Mouse (Mus musculus) 3T3-L1 (cell line): ENCODE data around the gene Gm884.

Experiments used
- DNase-seq: peaks from one replicate; pipeline ENCODE4 v3.0.0-alpha.2; 2015; ENCODE audit warnings: low read depth, low spot score

Gene Gm884

DNA sequence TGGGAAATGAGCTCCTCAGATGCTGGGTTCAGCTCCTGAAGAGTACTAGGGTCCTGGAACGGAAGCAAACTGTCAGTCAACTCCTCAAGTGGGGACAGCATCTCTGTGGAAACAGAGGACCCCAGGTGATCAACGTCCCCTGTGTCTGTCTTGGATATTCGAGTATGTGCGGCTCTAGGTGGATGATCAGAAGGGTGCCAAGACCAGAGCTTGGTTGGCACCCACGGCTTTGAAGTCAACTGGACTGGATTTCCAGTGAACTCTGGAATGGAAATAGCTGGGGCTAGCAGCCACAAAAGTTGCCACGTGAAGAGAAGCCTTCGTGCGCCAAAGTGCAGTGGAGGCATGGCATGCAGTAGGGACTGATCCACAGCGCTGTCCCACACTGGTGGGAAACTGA, at the start of gene Gm884:
Gene Gm884, minus strand, starts transcription at position 101 of the 400 bp plus-strand sequence.
- no peak for DNase-seq

GRCm38 (mm10) chr11:103666907-103667426, 46.0 kb upstream of the Gm884 start:
- DNase-seq = no peak

DNA sequence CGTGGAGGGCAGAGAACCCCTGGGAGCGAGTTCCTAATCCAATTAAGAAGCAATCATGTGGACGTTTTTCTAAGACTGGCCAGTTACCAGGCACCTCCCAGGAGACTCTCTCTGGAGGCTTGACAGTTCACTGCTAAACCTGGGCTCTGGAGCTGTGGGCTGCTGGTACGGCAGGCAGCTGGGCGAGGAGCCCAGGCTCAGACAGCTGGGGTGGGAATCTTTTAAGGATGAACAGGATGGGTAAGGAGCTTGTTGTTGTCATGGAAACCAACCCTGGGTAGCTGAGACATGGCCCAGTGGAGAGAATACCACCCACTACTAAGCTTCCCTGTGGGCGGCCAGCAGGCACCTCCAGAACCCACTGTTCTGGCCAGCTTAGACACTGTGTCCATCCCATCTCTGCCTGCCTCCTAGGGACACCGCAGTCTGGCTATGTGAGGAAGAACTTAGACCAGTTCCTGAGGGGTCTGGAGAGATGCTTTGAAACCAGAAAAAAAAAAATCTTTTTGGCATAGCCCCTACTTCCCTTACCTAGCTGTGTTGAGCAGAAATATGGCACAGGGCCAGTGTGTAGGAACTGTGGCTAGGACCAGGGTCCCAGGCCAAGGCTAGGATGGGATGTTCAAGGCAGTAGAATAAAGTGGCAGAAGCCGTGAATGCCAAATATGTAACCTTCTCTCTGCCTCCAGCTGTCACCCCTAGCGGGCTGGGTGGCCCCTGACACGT, 45.4 kb upstream of the Gm884 start:
- DNase-seq = peak; percentile 57

DNA sequence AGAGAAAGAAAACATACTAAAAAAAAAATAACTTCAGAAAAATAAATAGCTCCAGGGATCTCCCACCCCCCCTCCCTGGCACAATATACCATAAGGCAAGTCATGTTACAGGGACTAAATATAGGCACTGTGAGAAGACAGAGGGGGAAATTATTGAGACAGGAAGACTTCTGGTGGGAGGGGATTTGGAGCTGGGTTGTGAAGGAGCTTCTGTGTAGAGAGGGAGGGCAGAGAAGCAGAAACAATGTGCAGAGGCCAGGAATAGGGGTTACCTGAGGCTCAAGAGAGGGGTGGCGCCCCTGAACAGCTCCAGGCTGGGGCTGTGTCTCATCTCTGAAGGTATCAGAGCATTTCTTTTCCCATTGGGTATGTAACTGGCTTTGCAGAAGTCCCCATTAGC, 44.8 kb upstream of the Gm884 start:
- no peak for DNase-seq

DNA sequence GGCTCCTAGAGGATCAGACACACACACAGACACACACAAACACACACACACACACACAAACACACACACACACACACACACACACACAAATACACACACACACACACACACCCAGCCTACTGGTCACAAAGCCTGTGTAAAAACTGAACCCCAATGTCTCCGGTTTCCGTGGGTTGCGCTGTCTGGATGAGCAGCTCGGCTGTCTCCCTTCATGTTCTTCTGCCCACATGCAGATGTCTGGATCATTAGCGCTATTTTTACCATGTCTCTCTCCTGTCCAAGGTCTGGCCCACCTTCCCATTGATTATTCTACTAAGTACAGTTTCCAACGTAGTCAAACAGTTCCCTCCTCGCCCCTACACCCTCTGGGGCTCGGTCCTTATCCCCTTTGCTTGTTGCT, 42.2 kb upstream of the Gm884 start:
- DNase-seq = no peak

- DNase-seq = no peak
Observed at GRCm38 (mm10) chr11:103662546-103662945, 41.6 kb upstream of the Gm884 start.

GRCm38 (mm10) chr11:103661863-103662262, 40.9 kb upstream of the Gm884 start:
- no peak for DNase-seq

GRCm38 (mm10) chr11:103658189-103658588, 37.2 kb upstream of the Gm884 start:
- no peak for DNase-seq

GRCm38 (mm10) chr11:103656520-103656919, 35.6 kb upstream of the Gm884 start:
- DNase-seq = no peak

DNA sequence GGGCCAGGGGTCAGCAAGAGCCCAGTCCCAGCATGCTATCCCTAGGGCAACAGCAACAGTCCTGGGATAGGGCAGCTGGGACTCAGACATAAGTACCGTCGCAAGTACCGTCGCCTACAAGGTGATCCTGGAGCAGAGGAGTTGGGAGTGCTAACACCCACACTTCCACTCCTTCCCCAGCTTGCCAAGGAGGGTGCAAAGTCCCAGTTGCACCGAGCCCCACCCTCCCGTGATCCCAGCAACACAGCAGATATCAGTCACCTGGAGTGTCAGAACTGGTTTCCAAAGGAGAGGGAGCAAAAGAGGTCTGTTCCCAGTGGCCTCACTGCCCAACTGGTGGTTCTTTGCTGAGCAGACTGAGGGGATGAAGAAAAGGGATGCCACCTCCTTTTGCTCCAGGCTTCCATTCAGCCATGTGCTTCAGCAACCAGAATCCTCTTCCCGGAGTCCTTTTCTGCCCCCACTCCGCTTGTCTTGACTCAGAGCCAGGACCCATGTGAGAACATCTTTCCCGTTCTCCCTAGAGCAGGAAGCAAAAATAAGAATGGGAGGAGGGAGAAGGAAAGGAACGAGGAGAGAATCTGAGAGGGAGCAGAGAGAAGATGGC, 32.5 kb upstream of the Gm884 start:
- no peak for DNase-seq

- no peak for DNase-seq
Observed at GRCm38 (mm10) chr11:103651426-103651825, 30.5 kb upstream of the Gm884 start.

- no peak for DNase-seq
Observed at GRCm38 (mm10) chr11:103649983-103650493, 29.1 kb upstream of the Gm884 start.

- DNase-seq = no peak
Observed at GRCm38 (mm10) chr11:103649301-103649982, 28.5 kb upstream of the Gm884 start, which contains the start of gene Rprml. Gene Rprml (plus strand): TSS chr11:103649570.

- DNase-seq = no peak
Observed at GRCm38 (mm10) chr11:103648656-103649055, 27.7 kb upstream of the Gm884 start.

DNA sequence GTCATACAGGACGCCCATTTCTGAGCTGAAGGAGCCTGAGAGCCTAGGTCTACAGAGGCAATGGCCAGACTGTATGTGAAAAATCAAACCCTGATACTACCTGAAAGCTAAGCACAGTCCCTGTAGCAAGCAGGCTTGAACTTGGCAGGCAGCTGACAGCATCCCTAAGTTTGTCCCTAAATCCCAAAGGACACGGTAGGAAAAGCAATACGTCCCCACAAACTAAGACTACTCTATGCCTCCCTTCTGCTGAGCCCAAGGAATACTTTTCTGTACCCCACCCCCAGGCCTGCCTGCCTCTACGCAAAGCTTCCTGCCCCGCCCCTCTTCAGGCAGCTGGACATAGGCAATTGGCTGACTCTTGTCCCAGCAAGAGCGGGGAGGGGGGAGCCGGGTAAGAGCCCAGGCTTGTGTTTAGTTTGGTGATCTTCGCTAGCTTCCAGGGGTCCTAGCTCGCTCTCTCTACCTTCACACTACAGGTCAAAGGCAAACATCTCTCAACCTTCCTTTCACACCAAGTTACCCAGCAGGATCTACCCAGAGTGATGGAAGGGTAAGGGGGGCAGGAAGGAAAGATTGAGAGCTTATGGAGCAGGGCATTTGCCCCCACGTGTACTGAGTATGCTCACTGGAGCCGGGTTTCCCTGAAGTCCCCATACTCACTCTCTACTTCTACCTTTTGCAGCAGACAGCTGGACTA, 27.1 kb upstream of the Gm884 start:
- no peak for DNase-seq

DNA sequence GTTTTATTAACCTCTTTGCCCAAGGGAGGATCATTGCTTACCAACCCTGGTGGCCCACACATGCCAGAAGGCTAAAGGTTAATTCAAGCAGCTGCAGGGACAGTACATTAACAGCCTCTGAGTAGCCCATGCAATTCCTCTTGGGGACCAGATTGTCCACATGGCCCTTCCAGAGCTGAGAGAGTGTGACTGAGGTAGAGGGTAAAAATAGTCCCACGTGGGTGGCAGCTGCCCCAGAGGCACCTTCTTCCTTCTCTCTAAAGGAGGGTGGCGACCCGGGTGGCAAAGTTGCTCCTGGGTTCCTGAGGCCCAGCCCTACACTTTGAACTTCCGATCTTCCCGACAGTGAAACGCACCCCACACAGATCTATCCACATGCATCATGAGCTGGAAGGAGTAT, 25.4 kb upstream of the Gm884 start:
- DNase-seq = no peak

DNA sequence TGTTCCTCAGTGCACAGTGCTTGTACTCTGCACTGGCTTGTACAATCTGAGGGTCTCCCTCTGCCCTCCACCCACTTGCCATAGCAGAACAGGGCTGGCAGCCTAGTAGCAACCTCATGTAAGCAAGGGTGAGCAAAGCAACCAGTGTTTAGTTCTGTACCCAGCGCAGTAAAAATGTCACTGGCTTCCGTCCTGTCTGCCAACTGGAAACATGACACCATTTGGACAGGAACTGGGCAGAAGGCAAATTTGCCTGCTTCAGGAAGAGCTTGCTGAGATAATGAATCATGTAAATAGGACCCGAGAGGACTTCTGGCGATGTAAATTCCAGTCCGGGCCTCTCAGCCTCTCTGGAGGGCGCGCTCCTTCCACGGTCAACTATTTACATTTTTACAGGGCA, 24.8 kb upstream of the Gm884 start:
- DNase-seq = peak; percentile 26

GRCm38 (mm10) chr11:103643211-103643610, 22.3 kb upstream of the Gm884 start:
- no peak for DNase-seq

GRCm38 (mm10) chr11:103639407-103639946, 18.5 kb upstream of the Gm884 start:
- peak; percentile 86 for DNase-seq

- peak; percentile 12 for DNase-seq
Observed at GRCm38 (mm10) chr11:103638790-103639189, 17.9 kb upstream of the Gm884 start, which contains the start of gene Lyzl6. Gene Lyzl6 (minus strand): TSS chr11:103638890.

GRCm38 (mm10) chr11:103636261-103636660, 15.3 kb upstream of the Gm884 start:
- no peak for DNase-seq
